Mouse (Mus musculus) small intestine, adult 2 months (tissue): ENCODE measurements at regions not wholly inside any gene's neighbourhood (a gene's known extent, or its start where the extent isn't known, plus 50 kb on each side); places are given as distances from the start of the nearest gene placed in this dataset.

Source experiments
- H3K27ac ChIP-seq: fragments of 200-500 bp; 2 replicates; pipeline ENCODE4 v1.5.1; 2012; ENCODE audit warnings: low read depth, low read length, control low read depth, inconsistent platforms; ENCODE audit not compliant: insufficient read depth
- H3K27me3 ChIP-seq: fragments of 200-500 bp; 2 replicates; pipeline ENCODE4 v1.6.1; 2012; ENCODE audit warnings: mild to moderate bottlenecking, moderate library complexity, low read length, inconsistent platforms; ENCODE audit not compliant: control insufficient read depth, insufficient read depth
- H3K36me3 ChIP-seq: fragments of 200-500 bp; 2 replicates; pipeline ENCODE4 v1.6.1; 2012; ENCODE audit warnings: mild to moderate bottlenecking, low read length, control low read depth, inconsistent platforms; ENCODE audit not compliant: control insufficient read depth, insufficient read depth
- H3K4me1 ChIP-seq: fragments of 200-500 bp; 2 replicates; pipeline ENCODE4 v1.6.1; 2012; ENCODE audit warnings: low read length, inconsistent platforms, mixed read lengths; ENCODE audit not compliant: control insufficient read depth, insufficient read depth, insufficient read length
- H3K4me3 ChIP-seq: fragments of 200-500 bp; 2 replicates; pipeline ENCODE4 v1.5.1; 2012; ENCODE audit warnings: low read depth, mild to moderate bottlenecking, control low read depth, inconsistent platforms, low read length, moderate library complexity
- CTCF ChIP-seq: fragments of 200-500 bp; IDR thresholded peaks from 2 replicates; pipeline ENCODE4 v1.5.1; 2012; ENCODE audit warnings: low read depth, mild to moderate bottlenecking, control low read depth, inconsistent platforms, low read length, moderate library complexity, mixed read lengths; ENCODE audit not compliant: insufficient replicate concordance, insufficient read length; ENCODE audit errors: extremely low read depth
- POLR2A ChIP-seq: fragments of 200-500 bp; IDR thresholded peaks from 2 replicates; pipeline ENCODE4 v1.6.1; 2012; ENCODE audit warnings: low read depth, mild to moderate bottlenecking, control low read depth, inconsistent platforms, low read length, moderate library complexity
- WGBS: fragments of 180-500 bp; shearing (Covaris S2); methylation state at CpG from one replicate; pipeline ENCODE4 v1.1.7; 2018; 5-methylcytosine and 5-hydroxymethylcytosine counted together

- Histone ChIP-seq H3K4me3 (no peak overlapping the region), H3K4me1 (no peaks in the 10 kb centered on the region), H3K27ac (no peak overlapping the region), H3K36me3 (no peaks in the 10 kb centered on the region), H3K27me3 (no peaks in the 10 kb centered on the region)
- TF ChIP-seq CTCF (no peak), POLR2A (no peak)
- 25% methylated on average over 7 of the region's 7 CpGs for WGBS
Observed at GRCm38 (mm10) chr5:119114074-119114473, 553.6 kb downstream of the Med13l start.

- Histone ChIP-seq H3K36me3 (no peaks in the 10 kb centered on the region), H3K27ac (no peak overlapping the region), H3K4me1 (no peaks in the 10 kb centered on the region), H3K27me3 (no peaks in the 10 kb centered on the region), H3K4me3 (no peak overlapping the region)
- 60% methylated on average over 7 of the region's 7 CpGs for whole genome bisulfite sequencing
- TF ChIP-seq POLR2A (no peak), CTCF (no peak)
Observed at GRCm38 (mm10) chr5:119125745-119126144, 544.7 kb upstream of the Tbx3 start.

- H3K27ac ChIP-seq, result no peak overlapping the region
- no peaks in the 10 kb centered on the region for H3K27me3 ChIP-seq
- TF ChIP-seq CTCF (no peak), POLR2A (no peak)
- 93% methylated on average over 7 of the region's 7 CpGs for WGBS
- no peaks in the 10 kb centered on the region for H3K36me3 ChIP-seq
- H3K4me1 ChIP-seq, result no peaks in the 10 kb centered on the region
- H3K4me3 ChIP-seq, result no peak overlapping the region
Observed at GRCm38 (mm10) chr5:119130176-119130575, 540.3 kb upstream of the Tbx3 start.

- H3K36me3 ChIP-seq, result no peaks in the 10 kb centered on the region
- H3K27ac ChIP-seq, result no peak overlapping the region
- H3K4me1 ChIP-seq, result no peaks in the 10 kb centered on the region
- no peaks in the 10 kb centered on the region for H3K27me3 ChIP-seq
- no peak overlapping the region for H3K4me3 ChIP-seq
- 56% methylated on average over 10 of the region's 10 CpGs for WGBS
- TF ChIP-seq CTCF, result no peak
Observed at GRCm38 (mm10) chr5:119131461-119131860, 539.0 kb upstream of the Tbx3 start.

- no peak overlapping the region for H3K4me3 ChIP-seq
- TF ChIP-seq CTCF (no peak), POLR2A (no peak)
- no peak overlapping the region for H3K27ac ChIP-seq
- H3K4me1 ChIP-seq, result no peaks in the 10 kb centered on the region
- no peaks in the 10 kb centered on the region for H3K36me3 ChIP-seq
- WGBS, result 67% methylated on average over 13 of the region's 13 CpGs
- H3K27me3 ChIP-seq, result no peaks in the 10 kb centered on the region
Observed at GRCm38 (mm10) chr5:119133378-119133777, 537.1 kb upstream of the Tbx3 start.

GRCm38 (mm10) chr5:119136916-119137315 lies 533.6 kb upstream of the Tbx3 start:
- peaks cover 3% of the 10 kb centered on the region; the same call in 1 of the 2 replicates for H3K4me1 ChIP-seq
- H3K27me3 ChIP-seq, result no peaks in the 10 kb centered on the region
- no peak overlapping the region for H3K27ac ChIP-seq
- WGBS, result 49% methylated on average over 8 of the region's 8 CpGs
- TF ChIP-seq POLR2A (no peak), CTCF (no peak)
- H3K4me3 ChIP-seq, result no peak overlapping the region
- H3K36me3 ChIP-seq, result no peaks in the 10 kb centered on the region

- no peak overlapping the region for H3K4me3 ChIP-seq
- H3K36me3 ChIP-seq, result no peaks in the 10 kb centered on the region
- peaks cover 3% of the 10 kb centered on the region; the same call in 1 of the 2 replicates for H3K4me1 ChIP-seq
- no peak overlapping the region for H3K27ac ChIP-seq
- H3K27me3 ChIP-seq, result no peaks in the 10 kb centered on the region
- 45% methylated on average over 13 of the region's 13 CpGs for WGBS
- TF ChIP-seq POLR2A (no peak), CTCF (no peak)
Observed at GRCm38 (mm10) chr5:119137409-119137808, 533.1 kb upstream of the Tbx3 start.

- Histone ChIP-seq H3K4me3 (no peak overlapping the region), H3K36me3 (no peaks in the 10 kb centered on the region), H3K4me1 (peaks cover 3% of the 10 kb centered on the region; the same call in 1 of the 2 replicates), H3K27me3 (no peaks in the 10 kb centered on the region), H3K27ac (no peak overlapping the region)
- 79% methylated on average over 10 of the region's 10 CpGs for WGBS
- TF ChIP-seq CTCF (no peak), POLR2A (no peak)
Observed at GRCm38 (mm10) chr5:119137821-119138221, 532.6 kb upstream of the Tbx3 start.
